Mouse (Mus musculus) hindbrain, embryonic 12.5 days (tissue): Measurements from ENCODE around the gene Dnaja3. TPM values are rescaled to one million over a fixed set of nuclear protein-coding genes. Genes with fewer than 3 reads are reported as not detected.

Source experiments
- ATAC-seq: fragments of 200-750 bp; cut with Nextera tagmentation; 2 replicates; pipeline ENCODE4 v1.8.0; 2017; ENCODE audit warnings: moderate TSS enrichment; ENCODE audit not compliant: low FRiP score
- H3K27ac ChIP-seq: fragments of 300-500 bp; sonication (generic); 2 replicates; pipeline ENCODE4 v1.5.1; 2016; ENCODE audit warnings: mild to moderate bottlenecking
- H3K27me3 ChIP-seq: fragments of 300-500 bp; sonication (generic); 2 replicates; pipeline ENCODE4 v1.6.1; 2016; ENCODE audit warnings: mild to moderate bottlenecking
- H3K36me3 ChIP-seq: fragments of 300-500 bp; sonication (generic); 2 replicates; pipeline ENCODE4 v1.6.1; 2016; ENCODE audit warnings: mild to moderate bottlenecking
- H3K4me1 ChIP-seq: fragments of 300-500 bp; sonication (generic); 2 replicates; pipeline ENCODE4 v1.6.1; 2016
- H3K4me2 ChIP-seq: fragments of 300-500 bp; sonication (generic); replicated peaks from 2 replicates; pipeline ENCODE4 v1.6.1; 2016; ENCODE audit warnings: mild to moderate bottlenecking
- H3K4me3 ChIP-seq: fragments of 300-500 bp; sonication (generic); 2 replicates; pipeline ENCODE4 v1.5.1; 2016; ENCODE audit warnings: mild to moderate bottlenecking
- H3K9ac ChIP-seq: fragments of 300-500 bp; sonication (generic); 2 replicates; pipeline ENCODE4 v1.6.1; 2016; ENCODE audit warnings: mild to moderate bottlenecking, moderate library complexity
- H3K9me3 ChIP-seq: fragments of 300-500 bp; sonication (generic); replicated peaks from 2 replicates; pipeline ENCODE4 v1.6.1; 2016; ENCODE audit warnings: mild to moderate bottlenecking
- WGBS: fragments of 180-500 bp; shearing (Covaris S2); methylation state at CpG from one replicate; pipeline ENCODE4 v1.1.7; 2016; 5-methylcytosine and 5-hydroxymethylcytosine counted together
- polyA plus RNA-seq: library from polyadenylated mRNA; unstranded; fragments of >200 nt; fragmentation: Nextera tagmentation; extraction: Ambion mirVana; gene quantifications from 2 replicates; pipeline ENCODE4 v1.2.1, GENCODE M21; 2016

The Dnaja3 gene
- polyA plus RNA-seq, 1 experiment from 2014 or later, result 56.2 TPM

GRCm38 (mm10) chr16:4722128-4722914 is 82.5 kb downstream of the Dnaja3 start:
- Histone ChIP-seq H3K4me1 (peaks cover 20% of the 10 kb centered on the region), H3K9ac (no peak overlapping the region), H3K36me3 (no peaks in the 10 kb centered on the region), H3K9me3 (no peaks in the 10 kb centered on the region), H3K4me2 (no peak overlapping the region), H3K27ac (no peak overlapping the region), H3K4me3 (no peak overlapping the region), H3K27me3 (no peaks in the 10 kb centered on the region)
- ATAC-seq, result no peak
- WGBS, result 80% methylated on average over 7 of the region's 7 CpGs

- Histone ChIP-seq H3K27ac (no peak overlapping the region), H3K36me3 (no peaks in the 10 kb centered on the region), H3K4me2 (no peak overlapping the region), H3K9ac (no peak overlapping the region), H3K27me3 (no peaks in the 10 kb centered on the region), H3K4me1 (peaks cover 16% of the 10 kb centered on the region), H3K9me3 (no peaks in the 10 kb centered on the region), H3K4me3 (no peak overlapping the region)
- 70% methylated on average over 3 of the region's 3 CpGs for WGBS
- ATAC-seq, result no peak
Measured at GRCm38 (mm10) chr16:4722915-4723209, 83.1 kb downstream of the Dnaja3 start.

GRCm38 (mm10) chr16:4725266-4725665 is 85.5 kb downstream of the Dnaja3 start:
- no peaks in the 10 kb centered on the region for H3K27me3 ChIP-seq
- no peak for ATAC-seq
- WGBS, result 82% methylated on average over 4 of the region's 4 CpGs

GRCm38 (mm10) chr16:4725780-4726527 is 86.2 kb downstream of the Dnaja3 start, which contains the start of gene Hmox2:
Gene Hmox2, plus strand, starts transcription at chr16:4726361.
- Histone ChIP-seq H3K4me1 (peaks cover 6% of the 10 kb centered on the region), H3K9ac (peak within 1 kb of the TSS; percentile 88), H3K4me3 (peak within 1 kb of the TSS; percentile 88), H3K27ac (peak within 1 kb of the TSS; percentile 84), H3K36me3 (no peaks in the 10 kb centered on the region), H3K4me2 (peak within 1 kb of the TSS; percentile 87), H3K9me3 (no peaks in the 10 kb centered on the region), H3K27me3 (no peaks in the 10 kb centered on the region)
- peak; percentile 96 for ATAC-seq
- WGBS, result 7% methylated on average over 35 of the region's 35 CpGs

More at GRCm38 (mm10) chr16:4725266-4725665, 85.5 kb downstream of the Dnaja3 start:
- Histone ChIP-seq H3K4me2 (no peak overlapping the region), H3K4me1 (peaks cover 6% of the 10 kb centered on the region), H3K4me3 (no peak overlapping the region), H3K9ac (no peak overlapping the region), H3K27ac (no peak overlapping the region), H3K36me3 (no peaks in the 10 kb centered on the region), H3K9me3 (no peaks in the 10 kb centered on the region)

- Histone ChIP-seq H3K27me3 (no peaks in the 10 kb centered on the region), H3K27ac (peak overlapping the region; percentile 84), H3K9ac (peak overlapping the region; percentile 88), H3K36me3 (no peaks in the 10 kb centered on the region), H3K4me1 (peaks cover 6% of the 10 kb centered on the region), H3K4me2 (peak overlapping the region; percentile 87), H3K9me3 (no peaks in the 10 kb centered on the region), H3K4me3 (peak overlapping the region; percentile 88)
- ATAC-seq, result peak; percentile 62
- under 1% methylated on average over 40 of the region's 40 CpGs for WGBS
Measured at GRCm38 (mm10) chr16:4726528-4727128, 86.8 kb downstream of the Dnaja3 start.

- Histone ChIP-seq H3K36me3 (no peaks in the 10 kb centered on the region), H3K27ac (no peak overlapping the region), H3K9ac (no peak overlapping the region), H3K9me3 (no peaks in the 10 kb centered on the region), H3K4me2 (peak overlapping the region; percentile 87), H3K4me3 (no peak overlapping the region), H3K4me1 (peaks cover 6% of the 10 kb centered on the region), H3K27me3 (no peaks in the 10 kb centered on the region)
- ATAC-seq, result no peak
- 100% methylated on average over 1 of the region's 1 CpGs for WGBS
Measured at GRCm38 (mm10) chr16:4727526-4727925, 87.7 kb downstream of the Dnaja3 start.

GRCm38 (mm10) chr16:4727963-4728362 is 88.2 kb downstream of the Dnaja3 start:
- Histone ChIP-seq H3K9me3 (no peaks in the 10 kb centered on the region), H3K4me3 (no peak overlapping the region), H3K27ac (no peak overlapping the region), H3K36me3 (no peaks in the 10 kb centered on the region), H3K4me2 (no peak overlapping the region), H3K9ac (no peak overlapping the region), H3K4me1 (peaks cover 6% of the 10 kb centered on the region), H3K27me3 (no peaks in the 10 kb centered on the region)
- WGBS, result 71% methylated on average over 1 of the region's 1 CpGs
- ATAC-seq, result no peak

- no peak for ATAC-seq
- 88% methylated on average over 3 of the region's 3 CpGs for WGBS
- Histone ChIP-seq H3K4me3 (no peak overlapping the region), H3K36me3 (no peaks in the 10 kb centered on the region), H3K4me2 (no peak overlapping the region), H3K9me3 (no peaks in the 10 kb centered on the region), H3K9ac (no peak overlapping the region), H3K27me3 (no peaks in the 10 kb centered on the region), H3K27ac (no peak overlapping the region), H3K4me1 (peaks cover 6% of the 10 kb centered on the region)
Measured at GRCm38 (mm10) chr16:4730776-4731358, 91.1 kb downstream of the Dnaja3 start.

GRCm38 (mm10) chr16:4736262-4736661 is 96.5 kb downstream of the Dnaja3 start:
- no peaks in the 10 kb centered on the region for H3K4me1 ChIP-seq
- no peak overlapping the region for H3K9ac ChIP-seq
- H3K27me3 ChIP-seq, result no peaks in the 10 kb centered on the region
- no peak overlapping the region for H3K4me2 ChIP-seq
- no peak overlapping the region for H3K27ac ChIP-seq
- H3K36me3 ChIP-seq, result no peaks in the 10 kb centered on the region
- no peak overlapping the region for H3K4me3 ChIP-seq
- no peak for ATAC-seq
- 93% methylated on average over 2 of the region's 2 CpGs for WGBS
- no peaks in the 10 kb centered on the region for H3K9me3 ChIP-seq

- Histone ChIP-seq H3K4me1 (no peaks in the 10 kb centered on the region), H3K9ac (no peak overlapping the region), H3K4me2 (no peak overlapping the region), H3K9me3 (peaks cover 10% of the 10 kb centered on the region; the same call in 1 of the 2 replicates), H3K4me3 (no peak overlapping the region), H3K27ac (no peak overlapping the region), H3K27me3 (no peaks in the 10 kb centered on the region), H3K36me3 (peaks cover 11% of the 10 kb centered on the region)
- WGBS, result 94% methylated on average over 2 of the region's 2 CpGs
- no peak for ATAC-seq
Measured at GRCm38 (mm10) chr16:4739994-4740393, 100.2 kb downstream of the Dnaja3 start.

- peaks cover 11% of the 10 kb centered on the region for H3K36me3 ChIP-seq
- no peak overlapping the region for H3K4me3 ChIP-seq
- ATAC-seq, result no peak
- peaks cover 10% of the 10 kb centered on the region; the same call in 1 of the 2 replicates for H3K9me3 ChIP-seq
- H3K4me2 ChIP-seq, result no peak overlapping the region
- no peaks in the 10 kb centered on the region for H3K27me3 ChIP-seq
- no peaks in the 10 kb centered on the region for H3K4me1 ChIP-seq
- WGBS, result 100% methylated on average over 1 of the region's 1 CpGs
- H3K27ac ChIP-seq, result no peak overlapping the region
- no peak overlapping the region for H3K9ac ChIP-seq
Measured at GRCm38 (mm10) chr16:4742186-4742585, 102.4 kb downstream of the Dnaja3 start.

GRCm38 (mm10) chr16:4752155-4752554 is 112.4 kb downstream of the Dnaja3 start:
- Histone ChIP-seq H3K27me3 (no peaks in the 10 kb centered on the region), H3K9me3 (no peaks in the 10 kb centered on the region), H3K4me2 (no peak overlapping the region), H3K27ac (no peak overlapping the region), H3K9ac (no peak overlapping the region), H3K36me3 (no peaks in the 10 kb centered on the region), H3K4me3 (no peak overlapping the region), H3K4me1 (no peaks in the 10 kb centered on the region)
- ATAC-seq, result no peak
- WGBS, result 95% methylated on average over 3 of the region's 3 CpGs
